Mouse (Mus musculus): ENCODE measurements at regions not wholly inside any gene's neighbourhood (a gene's known extent, or its start where the extent isn't known, plus 50 kb on each side); places are given as distances from the start of the nearest gene placed in this dataset.

GRCm38 (mm10) chr7:69820570-69820969 lies 546.0 kb downstream of the Nr2f2 start:
- no peak for TF ChIP-seq CTCF (conservative IDR thresholded peaks at IDR 0.05; ENCODE audit: insufficient read depth, insufficient read length, low read depth, low read length)
- TF ChIP-seq POLR2A (IDR thresholded peaks at IDR 0.05; ENCODE audit: low read depth, low read length): no peak
